Mouse (Mus musculus): ENCODE measurements at regions not wholly inside any gene's neighbourhood (a gene's known extent, or its start where the extent isn't known, plus 50 kb on each side); places are given as distances from the start of the nearest gene placed in this dataset.

DNA sequence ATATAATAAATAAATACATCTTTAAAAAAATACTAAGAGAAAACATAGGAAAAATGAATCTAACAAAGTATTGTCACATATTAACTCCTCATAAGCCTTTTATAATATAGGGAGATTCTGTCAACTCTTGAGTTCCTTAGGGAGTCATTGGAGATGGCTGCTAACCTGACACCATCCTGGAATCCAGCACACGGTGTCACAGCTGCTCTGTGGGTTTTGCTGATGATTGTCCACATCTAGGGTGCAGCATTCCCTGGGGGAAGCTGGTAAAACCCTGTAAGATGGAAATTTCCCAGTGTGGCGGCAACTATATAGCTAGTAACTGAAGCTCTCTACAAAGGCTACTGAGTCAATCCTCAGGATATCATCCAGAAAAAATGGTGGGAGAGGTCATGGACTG lies 58.9 kb upstream of the E2f3 start:
- DNase-seq (ENCODE audit: low read depth) = no peak

DNA sequence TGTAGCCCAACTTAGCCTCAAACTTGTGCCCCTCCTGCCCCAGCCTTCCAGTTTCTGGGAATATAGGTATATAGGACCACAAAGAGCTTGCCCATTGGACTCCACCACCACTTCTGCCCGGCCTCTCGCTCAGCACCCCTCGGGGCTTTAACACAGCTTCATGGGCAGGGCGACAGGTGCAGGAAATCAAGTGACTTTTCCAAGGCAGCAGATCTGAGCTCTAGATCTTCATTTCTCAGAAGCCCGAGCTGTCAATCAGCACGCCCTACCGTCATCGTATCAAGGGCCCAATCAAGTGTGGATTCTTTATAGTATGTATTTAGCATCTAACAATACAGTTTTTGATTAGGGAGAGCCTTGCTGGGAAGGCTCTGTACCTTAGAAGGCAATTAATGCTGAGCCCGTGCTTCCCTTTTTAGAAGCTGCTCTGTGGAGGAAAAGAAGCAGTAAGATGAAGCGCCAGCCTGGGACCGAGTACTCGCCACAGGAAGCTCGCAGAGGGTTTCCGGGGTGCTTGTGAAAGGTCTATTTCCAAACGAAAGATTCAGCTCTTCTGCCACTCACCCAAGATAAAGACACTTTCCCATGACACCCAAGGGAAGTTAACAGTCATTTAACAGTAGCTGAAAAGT lies 56.9 kb upstream of the E2f3 start:
- peak; percentile 73 for DNase-seq (ENCODE audit: low read depth)

DNA sequence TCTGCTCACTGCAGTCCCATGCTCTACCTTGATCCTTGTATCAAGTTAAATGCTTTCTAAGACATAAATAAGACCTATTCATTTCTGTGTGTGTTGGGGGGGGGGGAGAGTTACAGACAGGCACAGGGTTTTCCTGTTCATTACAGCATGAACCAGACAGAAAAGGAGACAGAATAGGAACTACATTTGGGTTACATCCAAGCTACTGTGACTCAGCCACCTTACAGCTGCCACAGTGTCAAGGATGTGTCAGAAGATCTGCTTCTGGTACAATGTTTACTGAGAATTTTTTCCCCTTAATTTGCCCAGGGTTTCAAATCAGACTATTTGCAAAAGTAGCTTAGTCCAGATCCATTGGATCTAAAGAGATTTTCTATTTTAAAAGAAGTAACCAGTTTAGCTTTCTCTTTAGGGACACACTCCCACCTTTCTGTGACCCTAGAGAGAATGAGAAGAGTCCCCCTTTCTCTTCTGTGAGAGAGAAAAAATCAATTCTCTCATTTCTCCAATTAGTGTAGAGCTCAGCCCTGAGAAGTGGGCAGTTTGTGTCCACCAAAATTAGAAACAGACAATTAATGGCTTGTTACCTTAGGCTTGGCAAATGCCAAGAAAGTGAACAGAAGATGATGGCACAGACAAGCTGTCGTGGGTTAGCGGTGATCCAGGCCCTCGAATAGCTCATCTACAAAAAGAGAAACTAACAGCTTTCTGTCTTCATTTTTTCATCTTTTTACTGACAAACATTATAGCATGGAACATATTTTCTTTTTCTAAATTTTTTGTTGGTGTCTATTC lies 55.8 kb upstream of the E2f3 start:
- DNase-seq (ENCODE audit: low read depth) = no peak

DNA sequence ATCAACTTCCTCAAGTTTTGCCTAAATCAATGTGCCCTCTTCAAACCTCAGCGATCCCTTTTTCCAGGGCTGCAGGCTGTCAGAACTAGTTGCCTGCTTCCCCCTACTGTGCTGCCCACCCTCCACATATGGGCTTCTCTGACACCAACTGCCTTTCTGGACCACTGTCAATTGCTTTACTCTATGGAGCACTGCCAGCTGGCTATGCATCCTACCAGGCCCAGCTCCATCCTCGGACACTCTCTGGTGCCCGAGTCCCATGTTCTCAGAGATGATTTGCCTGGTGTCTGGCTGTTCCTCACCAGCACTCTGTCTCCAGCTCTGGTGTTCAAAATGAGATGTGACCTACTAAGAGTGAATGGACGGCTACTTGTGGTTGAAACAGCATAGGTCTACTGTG lies 54.4 kb upstream of the E2f3 start:
- DNase-seq (ENCODE audit: low read depth) = no peak

GRCm38 (mm10) chr13:30039791-30040190 lies 53.9 kb upstream of the E2f3 start:
- DNase-seq (ENCODE audit: low read depth) = no peak

- peak; percentile 80 for DNase-seq (ENCODE audit: low read depth)
Observed at GRCm38 (mm10) chr13:30036561-30036960, 50.7 kb upstream of the E2f3 start.

GRCm38 (mm10) chr13:30036071-30036470 lies 50.2 kb upstream of the E2f3 start:
- DNase-seq (ENCODE audit: low read depth) = no peak

Measured in induced T-regulatory cell, adult 2 months (primary cell).